Mouse (Mus musculus) CH12.LX (cell line): ENCODE data around the gene Medag. TPM values are rescaled to one million over a fixed set of nuclear protein-coding genes. Genes with fewer than 3 reads are reported as not detected.

ENCODE experiments used
- DNase-seq: peaks from one replicate; pipeline ENCODE4 v3.0.0-alpha.2; 2013; ENCODE audit errors: extremely low read depth
- H3K27ac ChIP-seq: 2 replicates; pipeline ENCODE4 v1.5.1; 2012; ENCODE audit warnings: low read depth, mild to moderate bottlenecking, control low read depth, moderate library complexity; ENCODE audit not compliant: insufficient read depth
- H3K27me3 ChIP-seq: replicated peaks from 2 replicates; pipeline ENCODE3; 2012; ENCODE audit warnings: inconsistent platforms
- H3K36me3 ChIP-seq, 2 experiments: replicated peaks in 1 of 2; 2 replicates each; pipeline versions ENCODE3 to v1.6.1; 2012; ENCODE audit warnings: inconsistent platforms in 1 of 2, low read length in 1 of 2, mild to moderate bottlenecking in 1 of 2, mixed read lengths in 1 of 2, moderate library complexity in 1 of 2; ENCODE audit not compliant: control insufficient read depth in 1 of 2, insufficient read depth in 1 of 2
- H3K4me1 ChIP-seq, 2 experiments: 2 replicates each; pipeline ENCODE4 v1.6.1; 2012; ENCODE audit warnings: inconsistent platforms in 1 of 2, moderate library complexity in 1 of 2; ENCODE audit not compliant: insufficient read depth in 2 of 2, control insufficient read depth in 1 of 2
- H3K4me2 ChIP-seq: 2 replicates; pipeline ENCODE4 v1.6.1; 2012; ENCODE audit warnings: low read depth, mild to moderate bottlenecking, control low read depth; ENCODE audit not compliant: poor library complexity, insufficient read depth, severe bottlenecking
- H3K4me3 ChIP-seq, 3 experiments: fragments of 150-350 bp in 1 of 3; sonication (generic) in 1 of 3; replicated peaks in 1 of 3; 2 replicates each; pipeline versions ENCODE3 to v1.5.1; 2011 to 2012; ENCODE audit warnings: low read depth in 2 of 3, low read length in 2 of 3, mild to moderate bottlenecking in 2 of 3, moderate library complexity in 2 of 3, control low read depth in 1 of 3, improper control_type of control experiment in 1 of 3, inconsistent platforms in 1 of 3, mixed read lengths in 1 of 3; ENCODE audit not compliant: poor library complexity in 1 of 3
- H3K79me2 ChIP-seq: replicated peaks from 2 replicates; pipeline ENCODE4 v1.6.1; 2012; ENCODE audit warnings: mild to moderate bottlenecking, moderate library complexity; ENCODE audit not compliant: control insufficient read depth, poor library complexity, insufficient read depth, severe bottlenecking; ENCODE audit errors: extremely low read depth
- H3K9ac ChIP-seq: 2 replicates; pipeline ENCODE4 v1.6.1; 2012; ENCODE audit warnings: low read depth, mild to moderate bottlenecking, control low read depth, moderate library complexity; ENCODE audit not compliant: insufficient read depth
- H3K9me3 ChIP-seq: replicated peaks from 2 replicates; pipeline ENCODE3; 2012; ENCODE audit warnings: low read length, inconsistent platforms, mixed read lengths
- CHD1 ChIP-seq: IDR thresholded peaks from 2 replicates; pipeline ENCODE4 v1.6.1; 2012; ENCODE audit warnings: low read depth, low read length, improper control_type of control experiment, inconsistent platforms
- CHD2 ChIP-seq: IDR thresholded peaks from 2 replicates; pipeline ENCODE4 v1.6.1; 2011; ENCODE audit warnings: low read length, improper control_type of control experiment
- E2F4 ChIP-seq: IDR thresholded peaks from 2 replicates; pipeline ENCODE4 v1.6.1; 2011; ENCODE audit warnings: low read depth, low read length, improper control_type of control experiment; ENCODE audit not compliant: insufficient replicate concordance
- ELF1 ChIP-seq: IDR thresholded peaks from 2 replicates; pipeline ENCODE4 v1.6.1; 2014; ENCODE audit warnings: low read depth, mild to moderate bottlenecking, inconsistent platforms, low read length, improper control_type of control experiment
- EP300 ChIP-seq: IDR thresholded peaks from 2 replicates; pipeline ENCODE4 v1.6.1; 2011; ENCODE audit warnings: low read length, improper control_type of control experiment
- ETS1 ChIP-seq: conservative IDR thresholded peaks from 2 replicates; pipeline ENCODE4 v1.6.1; 2012; ENCODE audit warnings: low read depth, mild to moderate bottlenecking, inconsistent platforms, low read length, improper control_type of control experiment, moderate library complexity
- GABPA ChIP-seq: IDR thresholded peaks from 2 replicates; pipeline ENCODE4 v1.6.1; 2012; ENCODE audit warnings: low read depth, low read length, improper control_type of control experiment, inconsistent platforms; ENCODE audit not compliant: insufficient replicate concordance
- HCFC1 ChIP-seq: IDR thresholded peaks from 2 replicates; pipeline ENCODE4 v1.6.1; 2012; ENCODE audit warnings: low read depth, mild to moderate bottlenecking, inconsistent platforms, low read length, improper control_type of control experiment
- IRF4 ChIP-seq: IDR thresholded peaks from 2 replicates; pipeline ENCODE4 v1.6.1; 2014; ENCODE audit warnings: low read depth, mild to moderate bottlenecking, inconsistent platforms, low read length, improper control_type of control experiment
- JUN ChIP-seq: IDR thresholded peaks from 2 replicates; pipeline ENCODE4 v1.6.1; 2011; ENCODE audit warnings: low read depth, mild to moderate bottlenecking, low read length, improper control_type of control experiment, moderate library complexity; ENCODE audit not compliant: insufficient read depth
- JUND ChIP-seq: conservative IDR thresholded peaks from 2 replicates; pipeline ENCODE4 v1.6.1; 2011; ENCODE audit warnings: low read depth, low read length, improper control_type of control experiment
- KAT2A ChIP-seq: IDR thresholded peaks from 2 replicates; pipeline ENCODE4 v1.6.1; 2012; ENCODE audit warnings: low read length, improper control_type of control experiment, inconsistent platforms; ENCODE audit not compliant: insufficient replicate concordance
- MAFK ChIP-seq: IDR thresholded peaks from 2 replicates; pipeline ENCODE4 v1.6.1; 2011; ENCODE audit warnings: low read length, improper control_type of control experiment; ENCODE audit not compliant: insufficient replicate concordance
- MAX ChIP-seq: IDR thresholded peaks from 2 replicates; pipeline ENCODE4 v1.6.1; 2011; ENCODE audit warnings: low read length, improper control_type of control experiment
- MAZ ChIP-seq: IDR thresholded peaks from 2 replicates; pipeline ENCODE4 v1.6.1; 2012; ENCODE audit warnings: low read depth, mild to moderate bottlenecking, inconsistent platforms, low read length, improper control_type of control experiment, moderate library complexity
- MEF2A ChIP-seq: IDR thresholded peaks from 2 replicates; pipeline ENCODE4 v1.6.1; 2014; ENCODE audit warnings: low read depth, mild to moderate bottlenecking, inconsistent platforms, low read length, improper control_type of control experiment, borderline replicate concordance
- MXI1 ChIP-seq: IDR thresholded peaks from 2 replicates; pipeline ENCODE4 v1.6.1; 2011; ENCODE audit warnings: mild to moderate bottlenecking, low read depth, low read length, improper control_type of control experiment
- MYC ChIP-seq: IDR thresholded peaks from 2 replicates; pipeline ENCODE4 v1.6.1; 2011; ENCODE audit warnings: low read depth, mild to moderate bottlenecking, improper control_type of control experiment, low read length
- PAX5 ChIP-seq: IDR thresholded peaks from 2 replicates; pipeline ENCODE4 v1.6.1; 2012; ENCODE audit warnings: low read length, inconsistent platforms, mixed read lengths
- RCOR1 ChIP-seq: conservative IDR thresholded peaks from 2 replicates; pipeline ENCODE4 v1.6.1; 2012; ENCODE audit warnings: low read depth, mild to moderate bottlenecking, inconsistent platforms, low read length, improper control_type of control experiment
- SIN3A ChIP-seq: IDR thresholded peaks from 2 replicates; pipeline ENCODE4 v1.6.1; 2012; ENCODE audit warnings: low read length, improper control_type of control experiment, inconsistent platforms
- SMC3 ChIP-seq: IDR thresholded peaks from 2 replicates; pipeline ENCODE4 v1.6.1; 2011; ENCODE audit warnings: low read depth, low read length, improper control_type of control experiment
- TCF12 ChIP-seq: IDR thresholded peaks from 2 replicates; pipeline ENCODE4 v1.6.1; 2014; ENCODE audit warnings: low read depth, mild to moderate bottlenecking, inconsistent platforms, low read length, improper control_type of control experiment
- UBTF ChIP-seq: IDR thresholded peaks from 2 replicates; pipeline ENCODE4 v1.6.1; 2012; ENCODE audit warnings: low read depth, mild to moderate bottlenecking, inconsistent platforms, low read length, improper control_type of control experiment, moderate library complexity
- USF2 ChIP-seq: conservative IDR thresholded peaks from 2 replicates; pipeline ENCODE4 v1.6.1; 2011; ENCODE audit warnings: low read depth, low read length, improper control_type of control experiment
- ZKSCAN1 ChIP-seq: IDR thresholded peaks from 2 replicates; pipeline ENCODE4 v1.6.1; 2012; ENCODE audit warnings: low read depth, inconsistent platforms, low read length, improper control_type of control experiment, borderline replicate concordance
- ZMIZ1 ChIP-seq: IDR thresholded peaks from 2 replicates; pipeline ENCODE4 v1.6.1; 2012; ENCODE audit warnings: low read depth, mild to moderate bottlenecking, inconsistent platforms, low read length, improper control_type of control experiment
- ZNF384 ChIP-seq: IDR thresholded peaks from 2 replicates; pipeline ENCODE4 v1.6.1; 2012; ENCODE audit warnings: low read depth, low read length, improper control_type of control experiment, inconsistent platforms
- dilution Hi-C: fragments of 300-500 bp; cut with MboI; formaldehyde crosslinking; loops from 2 replicates; pipeline ENCODE4 v1.14.3; 2020; ENCODE audit warnings: low sequenced_read_pairs; ENCODE audit not compliant: extremely low pct_unique_long_range_greater_than_20kb, extremely low pct_ligation_motif_present
- in situ Hi-C: fragments of 300-500 bp; cut with MboI; formaldehyde crosslinking; loops from 3 replicates; pipeline ENCODE4 v1.14.3; 2019; ENCODE audit warnings: low sequenced_read_pairs, low pct_ligation_motif_present, low pct_unique_long_range_greater_than_20kb, mixed read lengths
- polyA plus RNA-seq: library from polyadenylated mRNA; unstranded; fragments of >175 nt; gene quantifications from 2 replicates; pipeline ENCODE4 v1.2.1, GENCODE M21; 2012; ENCODE audit warnings: low read depth; ENCODE audit not compliant: insufficient read length
- total RNA-seq, 2 experiments: library from RNA; depleted of rRNA; stranded (reverse); fragments of 300-350 nt in 1 of 2; fragments of >200 nt in 1 of 2; gene quantifications; 2 replicates each; pipeline ENCODE4 v1.2.3; 2012 to 2014

Gene Medag
- total and polyA plus RNA-seq, 3 experiments = not detected

GRCm38 (mm10) chr5:149375889-149376212, 35.7 kb upstream of the Medag start (continued):
- TF ChIP-seq SMC3 = peak; percentile 68
- no peak for TF ChIP-seq CHD2
- TF ChIP-seq UBTF = no peak
- no peak for TF ChIP-seq RCOR1
- no peak for TF ChIP-seq JUN
- TF ChIP-seq JUND = no peak
- TF ChIP-seq MAFK = no peak
- peak; percentile 67; the same call in 1 of the 2 replicates for TF ChIP-seq MAX
- TF ChIP-seq USF2 = no peak
- TF ChIP-seq EP300 = no peak

GRCm38 (mm10) chr5:149376367-149376766, 35.2 kb upstream of the Medag start:
- Histone ChIP-seq H3K36me3 (no peaks in the 10 kb centered on the region), H3K4me3 (no peak overlapping the region), H3K4me1 (peaks cover 12 to 38% of the 10 kb centered on the region in 2 experiments), H3K4me2 (no peak overlapping the region), H3K9me3 (no peaks in the 10 kb centered on the region), H3K9ac (no peak overlapping the region), H3K27ac (no peak overlapping the region), H3K79me2 (no peaks in the 10 kb centered on the region)
- DNase-seq = no peak
- in situ Hi-C loops (no loop called here), dilution Hi-C loops (no loop called here)
- TF ChIP-seq E2F4 (no peak), CHD1 (no peak), MYC (no peak), MXI1 (no peak), KAT2A (no peak), MAZ (no peak), PAX5 (no peak), SIN3A (no peak), RCOR1 (no peak), GABPA (no peak), JUND (no peak), EP300 (no peak)
- TF ChIP-seq, all 38 proteins: peak for 0
- H3K27me3 ChIP-seq = peaks cover 11% of the 10 kb centered on the region

GRCm38 (mm10) chr5:149377253-149377652, 34.3 kb upstream of the Medag start:
- no peak for TF ChIP-seq MEF2A
- TF ChIP-seq MYC = no peak
- TF ChIP-seq HCFC1 = no peak
- TF ChIP-seq JUN = no peak
- TF ChIP-seq CHD1 = no peak
- TF ChIP-seq TCF12 = no peak
- no peak for TF ChIP-seq ZNF384
- no peak for TF ChIP-seq CHD2
- no peak for TF ChIP-seq MAFK
- TF ChIP-seq ZMIZ1 = no peak
- TF ChIP-seq JUND = no peak
- TF ChIP-seq MAX = no peak
- no peak for TF ChIP-seq ZKSCAN1
- TF ChIP-seq ELF1 = no peak
- TF ChIP-seq ETS1 = no peak
- no peak for TF ChIP-seq IRF4
- TF ChIP-seq E2F4 = no peak
- no peak for TF ChIP-seq EP300
- TF ChIP-seq, all 38 proteins: peak for 0
- Histone ChIP-seq H3K4me2 (no peak overlapping the region), H3K4me3 (no peak overlapping the region), H3K27ac (no peak overlapping the region), H3K27me3 (peaks cover 11% of the 10 kb centered on the region), H3K36me3 (no peaks in the 10 kb centered on the region), H3K9me3 (no peaks in the 10 kb centered on the region), H3K9ac (no peak overlapping the region), H3K79me2 (no peaks in the 10 kb centered on the region), H3K4me1 (peaks cover 12 to 36% of the 10 kb centered on the region in 2 experiments)
- in situ Hi-C loops (no loop called here), dilution Hi-C loops (no loop called here)
- no peak for DNase-seq
